Mouse (Mus musculus): ENCODE results near the gene 4933428G20Rik. TPM values are rescaled to one million over a fixed set of nuclear protein-coding genes. Genes with fewer than 3 reads are reported as not detected.
A peak's percentile ranks its signal among the peaks of the same experiment; 100 is the strongest.

The 4933428G20Rik gene
- total RNA-seq, 4 experiments from 2014 or later, result not detected

- no peak for DNase-seq (ENCODE audit: low spot score in 2 of 2)
Observed at GRCm38 (mm10) chr11:97505784-97506183, 5.6 kb upstream of the 4933428G20Rik start.

- no peak for DNase-seq (ENCODE audit: low spot score in 2 of 2)
Observed at GRCm38 (mm10) chr11:97502846-97503245, 2.7 kb upstream of the 4933428G20Rik start.

DNA sequence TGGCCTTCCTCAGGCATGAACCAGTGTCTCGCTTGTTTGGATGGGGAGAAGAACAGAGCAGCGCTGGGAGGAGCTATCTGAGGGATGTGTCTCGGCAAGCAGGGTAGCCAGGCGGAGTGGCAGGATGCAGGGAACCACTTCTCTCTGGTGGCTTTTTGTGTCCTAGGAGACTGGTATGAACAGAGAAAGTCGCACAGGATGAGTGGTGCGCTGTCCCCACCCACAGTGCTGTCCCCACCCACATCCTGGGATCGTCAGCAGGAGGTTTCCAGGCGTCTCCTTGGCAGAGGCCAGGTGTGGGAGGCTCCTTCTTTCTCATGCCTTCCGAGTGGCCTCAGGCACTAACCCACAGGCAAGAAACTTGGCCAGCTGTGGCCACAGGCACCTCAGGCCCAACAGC, 2.2 kb upstream of the 4933428G20Rik start:
- no peak for DNase-seq (ENCODE audit: low spot score in 2 of 2)

DNA sequence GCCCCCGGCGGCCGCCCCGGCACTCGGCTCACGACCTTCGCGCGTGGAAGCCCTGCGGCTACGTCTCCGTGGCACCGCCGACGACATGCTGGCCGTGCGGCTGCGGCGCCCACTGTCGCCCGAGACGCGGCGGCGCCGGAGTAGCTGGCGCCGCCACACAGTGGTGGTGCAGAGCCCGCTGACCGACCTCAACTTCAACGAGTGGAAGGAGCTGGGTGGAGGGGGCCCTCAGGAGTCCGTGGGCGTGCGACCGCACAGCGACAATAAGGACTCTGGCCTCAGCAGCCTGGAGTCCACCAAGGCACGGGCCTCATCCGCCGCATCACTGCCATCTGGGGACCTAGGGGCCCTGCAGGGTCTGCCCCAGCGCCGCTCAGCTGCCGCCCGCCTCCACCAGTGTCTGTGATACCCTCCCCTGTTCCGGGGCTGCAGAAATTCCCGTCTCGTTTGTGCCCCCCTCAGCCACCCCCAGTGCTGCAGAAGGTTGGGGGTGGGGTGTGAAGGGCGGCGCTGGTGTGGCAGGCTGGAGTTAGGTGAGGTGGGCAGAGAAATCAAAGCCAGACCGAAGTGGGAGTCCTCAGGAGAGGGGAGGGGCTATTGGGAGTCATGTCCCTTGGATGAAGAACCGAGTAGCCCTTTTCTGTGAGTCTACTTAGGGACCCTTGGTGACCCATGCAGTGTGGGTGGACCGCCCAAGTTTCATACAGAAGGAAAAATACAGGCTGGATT, 744 bp upstream of the 4933428G20Rik start:
- no peak for DNase-seq (ENCODE audit: low spot score in 2 of 2)

DNA sequence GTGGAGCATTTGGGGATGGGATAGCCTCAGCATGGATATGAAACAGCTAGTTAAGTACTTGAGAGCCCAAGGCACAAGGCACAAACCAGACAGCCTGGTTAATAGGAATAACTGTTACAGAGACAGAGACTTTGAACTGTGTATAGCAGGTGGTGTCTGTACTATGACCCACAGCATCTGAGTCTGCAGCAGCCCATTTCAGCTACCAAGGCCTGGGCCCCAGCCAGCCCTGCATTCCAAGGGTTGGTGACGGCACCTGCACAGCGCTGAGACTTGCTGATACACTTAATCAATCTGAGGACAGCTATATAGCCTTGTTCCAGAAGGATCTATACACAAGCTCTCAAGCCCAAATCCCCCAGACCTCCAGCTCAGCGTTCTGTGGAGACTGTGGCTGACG, 2.6 kb downstream of the 4933428G20Rik start:
- DNase-seq (ENCODE audit: low spot score in 2 of 2), result no peak

DNA sequence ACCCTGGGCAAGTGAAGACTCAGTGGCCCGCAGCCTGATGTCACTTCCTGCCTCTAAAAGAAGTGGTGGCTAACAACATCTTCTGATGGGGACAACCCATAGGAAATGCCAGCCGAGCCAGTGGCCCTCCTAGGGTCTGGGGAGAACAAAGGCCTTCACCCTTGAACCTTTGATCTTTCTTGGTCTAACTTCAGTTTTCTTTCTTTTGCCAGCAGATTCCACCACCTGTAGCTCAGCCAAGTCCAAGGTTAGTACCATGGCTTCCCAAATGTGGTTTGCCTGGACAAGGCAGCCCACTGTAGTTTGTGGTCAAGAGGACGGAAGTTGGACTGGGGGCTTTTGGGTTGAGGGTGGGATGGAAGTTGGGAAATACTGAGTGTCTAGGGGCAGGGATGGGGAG, 7.3 kb downstream of the 4933428G20Rik start:
- no peak for DNase-seq (ENCODE audit: low spot score in 2 of 2)

DNA sequence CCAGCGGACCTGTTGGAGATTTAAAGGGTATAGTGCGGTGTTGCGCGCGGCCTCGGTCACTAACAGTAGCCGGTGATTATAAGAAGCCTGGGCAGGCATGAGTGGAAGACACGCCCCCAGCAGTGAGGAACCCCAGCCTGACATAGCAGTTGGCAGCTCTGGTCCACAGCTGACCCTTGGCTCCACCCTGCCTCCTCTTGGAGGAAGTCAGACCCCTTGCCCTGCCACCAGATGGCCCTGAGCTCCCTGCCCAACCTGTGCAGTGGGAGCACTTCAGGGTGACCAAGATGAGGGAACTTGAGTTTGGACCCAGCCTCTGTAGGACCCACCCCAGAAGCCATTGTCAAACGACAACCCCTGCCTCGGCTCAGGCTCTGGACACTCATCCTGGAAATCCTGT, 8.5 kb downstream of the 4933428G20Rik start:
- no peak for DNase-seq (ENCODE audit: low spot score in 2 of 2)

GRCm38 (mm10) chr11:97489589-97490324, 10.4 kb downstream of the 4933428G20Rik start:
- peak; percentile 55 to 56 for DNase-seq (ENCODE audit: low spot score in 2 of 2)

- no peak for DNase-seq (ENCODE audit: low spot score in 2 of 2)
Observed at GRCm38 (mm10) chr11:97487656-97488055, 12.5 kb downstream of the 4933428G20Rik start.

DNA sequence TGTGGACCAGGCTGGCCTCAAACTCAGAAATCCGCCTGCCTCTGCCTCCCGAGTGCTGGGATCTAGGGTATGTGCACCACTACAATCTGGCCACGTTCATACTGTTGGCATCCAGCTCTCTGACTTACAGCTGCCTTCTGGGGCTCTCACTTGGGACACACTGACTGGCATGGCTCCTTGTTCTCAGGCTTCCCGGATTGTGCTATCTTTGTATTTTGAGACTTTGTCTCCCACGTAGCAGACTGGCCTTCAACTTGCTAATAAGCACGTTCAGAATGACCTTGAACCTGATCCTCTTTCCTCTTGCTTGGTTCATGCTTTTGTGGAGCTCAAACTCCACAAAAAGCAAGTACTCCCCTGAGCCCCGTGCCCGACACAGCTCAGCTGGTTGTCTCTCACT, 14.5 kb downstream of the 4933428G20Rik start:
- no peak for DNase-seq (ENCODE audit: low spot score in 2 of 2)

DNA sequence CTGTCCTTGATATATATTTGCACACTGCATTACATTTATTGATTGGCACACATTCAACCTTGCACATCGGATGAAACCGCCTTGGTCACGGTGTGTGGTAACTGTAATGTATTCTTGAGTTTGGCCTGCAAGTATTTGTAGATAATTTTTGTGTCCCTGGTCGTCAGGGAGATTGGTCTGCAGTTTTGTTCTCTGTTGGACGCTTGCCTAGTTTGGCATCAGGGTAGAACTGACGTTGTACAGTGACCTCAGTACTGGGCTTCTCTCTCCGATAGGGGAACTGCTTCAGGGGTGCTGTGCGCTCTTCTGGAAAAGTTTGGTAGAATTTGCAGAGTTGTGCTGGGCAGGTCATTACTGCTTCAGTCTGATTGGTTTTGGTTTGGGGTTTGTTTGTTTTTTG, 20.3 kb downstream of the 4933428G20Rik start:
- DNase-seq (ENCODE audit: low spot score in 2 of 2), result no peak

DNA sequence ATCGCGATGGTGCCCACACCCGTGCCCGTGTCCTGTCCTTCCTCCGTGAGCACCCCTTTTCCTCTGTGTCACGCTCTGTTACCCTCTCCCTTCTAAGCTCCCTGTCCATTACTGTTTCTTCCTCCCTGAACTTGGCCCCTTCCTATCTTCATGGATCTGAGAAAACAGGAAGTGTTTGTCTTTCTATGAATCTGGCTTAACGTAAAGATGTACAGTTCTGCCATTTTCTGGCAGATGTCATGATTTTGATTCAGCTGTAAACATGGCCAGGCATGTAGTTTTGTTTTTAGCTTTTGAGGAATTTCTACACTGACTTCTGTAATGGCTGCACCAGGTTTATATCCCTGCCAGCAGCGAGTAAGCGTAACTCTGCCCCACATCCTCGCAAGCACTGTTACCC, 21.1 kb downstream of the 4933428G20Rik start:
- DNase-seq (ENCODE audit: low spot score in 2 of 2), result no peak

DNA sequence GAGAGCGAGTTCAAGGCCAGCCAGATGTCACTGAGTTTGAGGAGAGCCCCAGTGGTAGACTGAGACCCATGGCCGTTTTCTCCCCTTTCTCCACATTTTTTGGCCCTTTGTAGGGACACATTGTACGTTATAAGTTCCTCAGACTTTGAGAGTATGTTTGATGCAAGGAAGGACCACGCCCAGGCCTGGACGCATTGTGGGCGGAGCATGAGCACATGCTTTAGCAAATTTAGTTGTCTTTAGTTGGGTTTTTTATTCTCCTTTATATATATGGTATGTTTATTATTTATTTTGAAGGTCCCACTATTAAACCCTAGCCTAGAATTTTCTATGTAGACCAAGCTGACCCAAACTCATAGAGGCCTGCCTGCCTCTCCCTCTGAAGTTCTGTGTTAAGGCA, 21.8 kb downstream of the 4933428G20Rik start:
- DNase-seq (ENCODE audit: low spot score in 2 of 2), result no peak

GRCm38 (mm10) chr11:97477431-97477830, 22.7 kb downstream of the 4933428G20Rik start:
- no peak for DNase-seq (ENCODE audit: low spot score in 2 of 2)

GRCm38 (mm10) chr11:97476334-97477095, 23.6 kb downstream of the 4933428G20Rik start:
- peak in 1 of 2 experiments; percentile 27 for DNase-seq (ENCODE audit: low spot score in 2 of 2)

DNA sequence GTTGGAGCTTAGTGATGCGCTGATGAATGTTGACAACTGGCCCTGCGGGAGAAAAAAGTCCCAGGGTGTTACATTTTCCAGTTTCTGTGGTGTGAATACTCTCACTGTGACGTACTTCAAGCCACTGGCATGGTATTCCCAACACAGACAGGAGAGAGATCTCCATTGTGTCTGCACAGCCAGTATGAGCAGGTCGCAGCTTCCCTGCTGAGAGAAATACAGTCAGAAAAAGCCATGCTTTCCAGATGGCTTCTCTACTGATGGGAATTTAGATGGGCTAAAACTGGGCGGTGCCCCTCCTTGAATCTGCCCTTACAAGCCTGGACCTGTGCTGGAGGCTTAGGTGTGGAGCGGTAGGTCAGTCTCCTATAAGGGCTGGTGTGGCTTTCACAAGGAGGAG, 28.9 kb downstream of the 4933428G20Rik start:
- DNase-seq (ENCODE audit: low spot score in 2 of 2), result no peak

DNA sequence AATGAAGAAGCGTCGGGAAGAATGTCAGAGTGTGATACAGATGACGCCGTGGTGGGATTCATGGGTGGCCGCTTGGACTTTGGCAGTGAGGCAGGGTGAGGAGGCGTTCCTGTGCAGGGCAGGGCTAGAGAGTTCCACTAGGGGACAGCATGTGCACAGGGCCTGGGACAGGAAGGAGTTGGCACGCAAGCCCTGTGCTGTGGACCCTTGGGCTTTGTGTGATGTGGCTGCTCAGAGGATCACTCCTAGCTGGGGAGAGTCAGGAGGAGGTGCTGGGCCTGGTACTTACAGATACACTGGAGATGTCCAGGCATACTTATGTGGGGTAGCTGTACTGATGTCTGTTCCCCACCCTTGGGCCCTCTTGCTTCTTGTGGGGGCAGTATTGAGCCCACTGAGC, 30.3 kb downstream of the 4933428G20Rik start:
- no peak for DNase-seq (ENCODE audit: low spot score in 2 of 2)

DNA sequence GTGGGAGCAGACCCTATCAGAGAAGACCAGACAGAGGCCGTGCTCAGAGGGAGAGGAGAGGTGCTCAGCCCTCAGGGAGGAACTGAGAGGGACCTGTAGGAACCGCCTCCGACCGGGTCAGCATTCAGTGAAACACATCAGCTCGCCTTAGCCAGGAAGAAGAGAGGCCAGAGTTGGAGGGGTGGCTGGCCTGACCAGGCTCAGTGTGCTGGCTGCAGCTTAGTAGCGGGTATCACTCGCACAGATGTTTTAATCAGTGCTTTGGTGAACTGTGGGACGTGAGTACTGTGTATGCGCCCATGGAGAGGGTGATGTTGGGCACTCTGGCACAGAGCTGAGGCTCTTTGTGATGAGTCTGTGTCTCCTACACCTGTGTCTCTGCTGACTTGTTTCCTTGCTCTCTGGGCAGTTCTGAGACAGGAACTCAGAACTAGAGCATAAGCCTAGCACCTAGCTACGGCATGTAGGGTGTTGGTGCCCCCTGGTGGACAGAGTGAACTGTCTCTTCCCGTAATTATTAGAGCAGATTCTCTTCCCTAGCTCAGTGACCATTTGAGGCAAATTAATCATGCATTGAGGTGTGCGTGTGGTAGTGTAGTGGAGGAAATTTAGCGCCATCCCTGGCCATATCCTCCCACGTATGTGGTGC, 31.4 kb downstream of the 4933428G20Rik start:
- peak; percentile 67 to 72 for DNase-seq (ENCODE audit: low spot score in 2 of 2)

- DNase-seq (ENCODE audit: low spot score in 2 of 2), result no peak
Observed at GRCm38 (mm10) chr11:97466444-97467160, 33.5 kb downstream of the 4933428G20Rik start.

- DNase-seq (ENCODE audit: low spot score in 2 of 2), result no peak
Observed at GRCm38 (mm10) chr11:97465957-97466356, 34.2 kb downstream of the 4933428G20Rik start.

GRCm38 (mm10) chr11:97463991-97464390, 36.1 kb downstream of the 4933428G20Rik start:
- DNase-seq (ENCODE audit: low spot score in 2 of 2), result peak in 1 of 2 experiments; percentile 28
